Mouse (Mus musculus): ENCODE data around the gene Slc25a15. TPM values are rescaled to one million over a fixed set of nuclear protein-coding genes. Genes with fewer than 3 reads are reported as not detected.

The Slc25a15 gene
- 6.0 and 8.7 TPM in 2 replicates for polyA plus RNA-seq (2014; fragmentation: Nextera tagmentation; extraction: Ambion mirVana)

GRCm38 (mm10) chr8:22398142-22398951 is at the start of gene Slc25a15:
TSS of gene Slc25a15 (minus strand) at chr8:22398597.
- peak within 1 kb of the TSS; percentile 62 for H3K27ac ChIP-seq (ENCODE audit: low read depth, low read length)
- H3K27me3 ChIP-seq (ENCODE audit: control insufficient read depth, insufficient read depth, low read length): no peaks in the 10 kb centered on the region
- no peaks in the 10 kb centered on the region for H3K36me3 ChIP-seq (ENCODE audit: control insufficient read depth, insufficient read depth, low read length)
- ATAC-seq (ENCODE audit: low read depth): peak; percentile 92
- H3K4me2 ChIP-seq (ENCODE audit: low read depth, low read length): peak within 1 kb of the TSS; percentile 85
- peaks cover 6% of the 10 kb centered on the region; the same call in 1 of the 2 replicates for H3K4me1 ChIP-seq (ENCODE audit: control insufficient read depth, insufficient read depth, low read length)
- peak within 1 kb of the TSS; percentile 64 for H3K9ac ChIP-seq (replicated peaks; ENCODE audit: low read depth, low read length)
- no peaks in the 10 kb centered on the region for H3K9me3 ChIP-seq (ENCODE audit: control insufficient read depth, low read length)
- 2% methylated on average over 73 of the region's 77 CpGs for WGBS
- H3K4me3 ChIP-seq (ENCODE audit: low read depth, low read length): peak within 1 kb of the TSS; percentile 67

- Histone ChIP-seq H3K9ac (replicated peaks; ENCODE audit: low read depth, low read length) (peak overlapping the region; percentile 65; the same call in 1 of the 2 replicates), H3K27me3 (ENCODE audit: control insufficient read depth, insufficient read depth, low read length) (no peaks in the 10 kb centered on the region), H3K4me2 (ENCODE audit: low read depth, low read length) (peak overlapping the region; percentile 52), H3K9me3 (ENCODE audit: control insufficient read depth, low read length) (no peaks in the 10 kb centered on the region), H3K4me1 (ENCODE audit: control insufficient read depth, insufficient read depth, low read length) (peaks cover 6% of the 10 kb centered on the region), H3K36me3 (ENCODE audit: control insufficient read depth, insufficient read depth, low read length) (peaks cover 14% of the 10 kb centered on the region; the same call in 1 of the 2 replicates), H3K4me3 (ENCODE audit: low read depth, low read length) (peak overlapping the region; percentile 53), H3K27ac (ENCODE audit: low read depth, low read length) (no peak overlapping the region)
- ATAC-seq (ENCODE audit: low read depth): no peak
- 23% methylated on average over 8 of the region's 8 CpGs for WGBS
These were observed 13.6 kb upstream of the Slc25a15 start for GRCm38 (mm10) chr8:22411971-22412370.

GRCm38 (mm10) chr8:22411282-22411702 is 12.9 kb upstream of the Slc25a15 start, which contains the start of gene Mrps31:
TSS of gene Mrps31 (plus strand) at chr8:22411361.
- peak within 1 kb of the TSS; percentile 52 for H3K4me2 ChIP-seq (ENCODE audit: low read depth, low read length)
- H3K9ac ChIP-seq (replicated peaks; ENCODE audit: low read depth, low read length): peak within 1 kb of the TSS; percentile 65
- H3K27me3 ChIP-seq (ENCODE audit: control insufficient read depth, insufficient read depth, low read length): no peaks in the 10 kb centered on the region
- no peaks in the 10 kb centered on the region for H3K9me3 ChIP-seq (ENCODE audit: control insufficient read depth, low read length)
- H3K4me1 ChIP-seq (ENCODE audit: control insufficient read depth, insufficient read depth, low read length): peaks cover 6% of the 10 kb centered on the region
- H3K4me3 ChIP-seq (ENCODE audit: low read depth, low read length): peak within 1 kb of the TSS; percentile 53
- WGBS: under 1% methylated on average over 25 of the region's 25 CpGs
- peaks cover 8% of the 10 kb centered on the region; the same call in 1 of the 2 replicates for H3K36me3 ChIP-seq (ENCODE audit: control insufficient read depth, insufficient read depth, low read length)
- ATAC-seq (ENCODE audit: low read depth): peak; percentile 94
- 0 out of 2 replicates have a peak within 1 kb of the TSS, but pooled peaks have one; percentile 49 for H3K27ac ChIP-seq (ENCODE audit: low read depth, low read length)

- ATAC-seq (ENCODE audit: low read depth): peak; percentile 44
- H3K4me1 ChIP-seq (ENCODE audit: control insufficient read depth, insufficient read depth, low read length): peaks cover 6% of the 10 kb centered on the region
- peak overlapping the region; percentile 52 for H3K4me2 ChIP-seq (ENCODE audit: low read depth, low read length)
- H3K36me3 ChIP-seq (ENCODE audit: control insufficient read depth, insufficient read depth, low read length): peaks cover 4% of the 10 kb centered on the region; the same call in 1 of the 2 replicates
- WGBS: 16% methylated on average over 16 of the region's 16 CpGs
- no peaks in the 10 kb centered on the region for H3K9me3 ChIP-seq (ENCODE audit: control insufficient read depth, low read length)
- H3K27me3 ChIP-seq (ENCODE audit: control insufficient read depth, insufficient read depth, low read length): no peaks in the 10 kb centered on the region
- H3K27ac ChIP-seq (ENCODE audit: low read depth, low read length): 0 out of 2 replicates have a peak overlapping the region, but pooled peaks have one; percentile 49
- H3K4me3 ChIP-seq (ENCODE audit: low read depth, low read length): peak overlapping the region; percentile 53
- H3K9ac ChIP-seq (replicated peaks; ENCODE audit: low read depth, low read length): peak overlapping the region; percentile 65
These were observed 12.4 kb upstream of the Slc25a15 start for GRCm38 (mm10) chr8:22410688-22411281.

- Histone ChIP-seq H3K4me3 (ENCODE audit: low read depth, low read length) (no peak overlapping the region), H3K4me1 (ENCODE audit: control insufficient read depth, insufficient read depth, low read length) (no peaks in the 10 kb centered on the region), H3K9me3 (ENCODE audit: control insufficient read depth, low read length) (no peaks in the 10 kb centered on the region), H3K36me3 (ENCODE audit: control insufficient read depth, insufficient read depth, low read length) (no peaks in the 10 kb centered on the region), H3K9ac (replicated peaks; ENCODE audit: low read depth, low read length) (no peak overlapping the region), H3K27ac (ENCODE audit: low read depth, low read length) (no peak overlapping the region), H3K4me2 (ENCODE audit: low read depth, low read length) (no peak overlapping the region), H3K27me3 (ENCODE audit: control insufficient read depth, insufficient read depth, low read length) (no peaks in the 10 kb centered on the region)
- 81% methylated on average over 6 of the region's 6 CpGs for WGBS
- no peak for ATAC-seq (ENCODE audit: low read depth)
These were observed 7.3 kb upstream of the Slc25a15 start for GRCm38 (mm10) chr8:22405733-22406132.

- ATAC-seq (ENCODE audit: low read depth): no peak
- no peak overlapping the region for H3K4me3 ChIP-seq (ENCODE audit: low read depth, low read length)
- H3K27me3 ChIP-seq (ENCODE audit: control insufficient read depth, insufficient read depth, low read length): no peaks in the 10 kb centered on the region
- no peaks in the 10 kb centered on the region for H3K4me1 ChIP-seq (ENCODE audit: control insufficient read depth, insufficient read depth, low read length)
- no peak overlapping the region for H3K4me2 ChIP-seq (ENCODE audit: low read depth, low read length)
- no peak overlapping the region for H3K9ac ChIP-seq (replicated peaks; ENCODE audit: low read depth, low read length)
- no peak overlapping the region for H3K27ac ChIP-seq (ENCODE audit: low read depth, low read length)
- 96% methylated on average over 2 of the region's 2 CpGs for WGBS
- H3K9me3 ChIP-seq (ENCODE audit: control insufficient read depth, low read length): no peaks in the 10 kb centered on the region
- H3K36me3 ChIP-seq (ENCODE audit: control insufficient read depth, insufficient read depth, low read length): no peaks in the 10 kb centered on the region
These were observed 4.8 kb upstream of the Slc25a15 start for GRCm38 (mm10) chr8:22403235-22403634.

GRCm38 (mm10) chr8:22400593-22400992 is 2.2 kb upstream of the Slc25a15 start:
- no peaks in the 10 kb centered on the region for H3K36me3 ChIP-seq (ENCODE audit: control insufficient read depth, insufficient read depth, low read length)
- H3K27me3 ChIP-seq (ENCODE audit: control insufficient read depth, insufficient read depth, low read length): no peaks in the 10 kb centered on the region
- H3K4me3 ChIP-seq (ENCODE audit: low read depth, low read length): no peak overlapping the region
- no peak overlapping the region for H3K27ac ChIP-seq (ENCODE audit: low read depth, low read length)
- no peak for ATAC-seq (ENCODE audit: low read depth)
- no peak overlapping the region for H3K4me2 ChIP-seq (ENCODE audit: low read depth, low read length)
- no peaks in the 10 kb centered on the region for H3K9me3 ChIP-seq (ENCODE audit: control insufficient read depth, low read length)
- 93% methylated on average over 4 of the region's 4 CpGs for WGBS
- H3K9ac ChIP-seq (replicated peaks; ENCODE audit: low read depth, low read length): no peak overlapping the region
- H3K4me1 ChIP-seq (ENCODE audit: control insufficient read depth, insufficient read depth, low read length): peaks cover 6% of the 10 kb centered on the region; the same call in 1 of the 2 replicates

- H3K27ac ChIP-seq (ENCODE audit: low read depth, low read length): no peak overlapping the region
- 91% methylated on average over 8 of the region's 8 CpGs for WGBS
- no peak for ATAC-seq (ENCODE audit: low read depth)
- H3K9ac ChIP-seq (replicated peaks; ENCODE audit: low read depth, low read length): 0 out of 2 replicates have a peak overlapping the region, but pooled peaks have one; percentile 64
- H3K4me1 ChIP-seq (ENCODE audit: control insufficient read depth, insufficient read depth, low read length): peaks cover 6% of the 10 kb centered on the region; the same call in 1 of the 2 replicates
- no peaks in the 10 kb centered on the region for H3K36me3 ChIP-seq (ENCODE audit: control insufficient read depth, insufficient read depth, low read length)
- peak overlapping the region; percentile 85 for H3K4me2 ChIP-seq (ENCODE audit: low read depth, low read length)
- H3K27me3 ChIP-seq (ENCODE audit: control insufficient read depth, insufficient read depth, low read length): no peaks in the 10 kb centered on the region
- H3K4me3 ChIP-seq (ENCODE audit: low read depth, low read length): peak overlapping the region; percentile 67
- H3K9me3 ChIP-seq (ENCODE audit: control insufficient read depth, low read length): no peaks in the 10 kb centered on the region
These were observed 986 bp upstream of the Slc25a15 start for GRCm38 (mm10) chr8:22399285-22399880.
